21 mouse cellular contexts compared by ENCODE assay signal in the genomic region with DNA sequence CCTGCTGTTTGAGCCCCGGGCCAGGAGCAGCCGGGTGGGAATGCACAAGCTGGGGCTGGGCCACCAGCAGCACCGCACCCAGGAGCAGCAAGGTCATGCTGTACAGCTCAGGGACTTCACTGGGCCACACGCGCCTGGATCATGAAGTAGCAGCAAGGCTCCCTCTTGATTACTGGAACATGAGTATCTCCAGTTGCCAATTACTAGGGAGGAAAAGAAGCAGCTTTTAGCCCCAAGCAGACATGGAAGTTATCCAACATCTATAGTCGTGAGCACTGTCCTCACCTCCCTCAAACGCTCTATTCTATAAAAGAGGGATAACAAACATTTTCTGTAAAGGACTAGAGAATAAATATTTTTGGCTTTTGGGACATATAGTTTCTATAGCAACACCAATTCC.
"Had no signal": no experiment of that assay in that cellular context is flagged by ENCODE, and none has a peak within 500 bp of the region (broad histone marks: within the 10 kb centered on the region; RNA-seq: fewer than 3 reads in every experiment).

No protein-coding gene starts in this region.

- ATAC-seq: liver, embryonic 12.5 days had no signal

- DNase-seq: kidney, adult 8-10 months; kidney, postnatal 10 days; kidney, postnatal 36 days; layer of hippocampus, postnatal 36 days; liver; lung, adult 18-20 months; lung, postnatal 10 days; lung, postnatal 36 days; retina, postnatal 1 day; right cerebral cortex, postnatal 25 days; spleen, adult 18-20 months; thymus, postnatal 25 days had no signal

- H3K4me3 ChIP-seq: kidney, embryonic 15.5 days; limb, embryonic 10.5 days; limb, embryonic 13.5 days; liver, embryonic 12.5 days; liver, embryonic 15.5 days; lung, embryonic 15.5 days; megakaryocyte, embryonic 14.5 days; midbrain, embryonic 10.5 days; stomach, embryonic 15.5 days had no signal

- H3K9ac ChIP-seq: kidney, embryonic 15.5 days; limb, embryonic 13.5 days; liver, embryonic 12.5 days; liver, embryonic 15.5 days; lung, embryonic 15.5 days; stomach, embryonic 15.5 days had no signal

- H3K4me2 ChIP-seq: kidney, embryonic 15.5 days; limb, embryonic 13.5 days; liver, embryonic 12.5 days; liver, embryonic 15.5 days; lung, embryonic 15.5 days; stomach, embryonic 15.5 days had no signal

- H3K4me1 ChIP-seq: kidney, embryonic 15.5 days; limb, embryonic 13.5 days; liver, embryonic 12.5 days; liver, embryonic 15.5 days; lung, embryonic 15.5 days; megakaryocyte, embryonic 14.5 days; midbrain, embryonic 10.5 days; stomach, embryonic 15.5 days had no signal

- H3K27me3 ChIP-seq: kidney, embryonic 15.5 days; limb, embryonic 13.5 days; liver, embryonic 12.5 days; liver, embryonic 15.5 days; lung, embryonic 15.5 days; megakaryocyte, embryonic 14.5 days; stomach, embryonic 15.5 days had no signal

- H3K9me3 ChIP-seq: kidney, embryonic 15.5 days; limb, embryonic 10.5 days; limb, embryonic 13.5 days; liver, embryonic 12.5 days; liver, embryonic 15.5 days; lung, embryonic 15.5 days; midbrain, embryonic 10.5 days; stomach, embryonic 15.5 days had no signal

- H3K36me3 ChIP-seq: kidney, embryonic 15.5 days; limb, embryonic 10.5 days; liver, embryonic 12.5 days; liver, embryonic 15.5 days; lung, embryonic 15.5 days; stomach, embryonic 15.5 days had no signal

- H3K27ac ChIP-seq: kidney, embryonic 15.5 days; limb, embryonic 10.5 days; limb, embryonic 13.5 days; liver, embryonic 12.5 days; liver, embryonic 15.5 days; lung, embryonic 15.5 days; midbrain, embryonic 10.5 days; stomach, embryonic 15.5 days had no signal
